Mouse (Mus musculus): ENCODE results near the gene Pitpna.

GRCm38 (mm10) chr11:75644684-75645083 is 56.8 kb downstream of the Pitpna start:
- no peak for TF ChIP-seq CTCF (IDR thresholded peaks at IDR 0.05)
- no peak for TF ChIP-seq EP300 (IDR thresholded peaks at IDR 0.05)
